Mouse (Mus musculus) heart, postnatal 0 days (tissue): Measurements from ENCODE around the gene Gbp3. TPM values are rescaled to one million over a fixed set of nuclear protein-coding genes. Genes with fewer than 3 reads are reported as not detected.
"Not testable (repeated sequence)": the region's sequence is repeated elsewhere in the genome, so short reads cannot be mapped to it uniquely, and the experiment has no call there.

Experiments used
- ATAC-seq: fragments of 200-750 bp; cut with Nextera tagmentation; 2 replicates; pipeline ENCODE4 v1.8.0; 2017; ENCODE audit warnings: low read depth, moderate number of reproducible peaks, moderate library complexity; ENCODE audit not compliant: insufficient read depth
- DNase-seq: peaks from one replicate; pipeline ENCODE4 v3.0.0-alpha.2; 2016; ENCODE audit warnings: low spot score
- H3K27ac ChIP-seq: fragments of 300-500 bp; sonication (generic); 2 replicates; pipeline ENCODE4 v1.5.1; 2014; ENCODE audit warnings: low read depth, mild to moderate bottlenecking
- H3K27me3 ChIP-seq: fragments of 300-500 bp; sonication (generic); 2 replicates; pipeline ENCODE4 v1.6.1; 2014; ENCODE audit warnings: low read length, mixed read lengths; ENCODE audit not compliant: control insufficient read depth, insufficient read depth
- H3K36me3 ChIP-seq: fragments of 300-500 bp; sonication (generic); replicated peaks from 2 replicates; pipeline ENCODE4 v1.6.1; 2014; ENCODE audit warnings: low read length, mixed read lengths; ENCODE audit not compliant: control insufficient read depth, insufficient read depth
- H3K4me1 ChIP-seq: fragments of 300-500 bp; sonication (generic); 2 replicates; pipeline ENCODE4 v1.6.1; 2014; ENCODE audit warnings: antibody characterized with exemption; ENCODE audit not compliant: control insufficient read depth, insufficient read depth
- H3K4me2 ChIP-seq: fragments of 300-500 bp; sonication (generic); 2 replicates; pipeline ENCODE4 v1.6.1; 2014; ENCODE audit warnings: low read depth, mild to moderate bottlenecking, low read length, moderate library complexity
- H3K4me3 ChIP-seq: fragments of 300-500 bp; sonication (generic); 2 replicates; pipeline ENCODE4 v1.5.1; 2014; ENCODE audit warnings: low read depth, low read length
- H3K9ac ChIP-seq: fragments of 300-500 bp; sonication (generic); replicated peaks from 2 replicates; pipeline ENCODE4 v1.6.1; 2014; ENCODE audit warnings: low read depth, low read length, mixed read lengths
- H3K9me3 ChIP-seq: fragments of 300-500 bp; sonication (generic); replicated peaks from 2 replicates; pipeline ENCODE4 v1.6.1; 2016; ENCODE audit warnings: low read length; ENCODE audit not compliant: control insufficient read depth
- CTCF ChIP-seq: IDR thresholded peaks from 2 replicates; pipeline ENCODE4 v1.5.1; 2016; ENCODE audit warnings: antibody characterized with exemption, control low read depth, low read depth
- EP300 ChIP-seq: IDR thresholded peaks from 2 replicates; pipeline ENCODE4 v1.6.1; 2016; ENCODE audit warnings: antibody characterized with exemption, low read depth
- WGBS: fragments of 180-500 bp; shearing (Covaris S2); extraction: QIAGEN DNeasy Blood & Tissue Kit; methylation state at CpG from one replicate; pipeline ENCODE4 v1.1.7; 2014; 5-methylcytosine and 5-hydroxymethylcytosine counted together
- polyA plus RNA-seq: library from polyadenylated mRNA; unstranded; fragments of >200 nt; fragmentation: Nextera tagmentation; extraction: Ambion mirVana; gene quantifications from 2 replicates; pipeline ENCODE4 v1.2.1, GENCODE M21; 2015
- total RNA-seq: library from RNA; depleted of rRNA; stranded (reverse); fragments of >200 nt; gene quantifications from 2 replicates; pipeline ENCODE4 v1.2.3, GENCODE M21; 2014; ENCODE audit warnings: low replicate concordance

Gene Gbp3
- total and polyA plus RNA-seq, 2 experiments from 2014 or later = 6.0 to 14.4 TPM

- no peak for ATAC-seq
- Histone ChIP-seq H3K36me3 (no peaks in the 10 kb centered on the region), H3K9ac (no peak overlapping the region), H3K4me2 (no peak overlapping the region), H3K9me3 (no peaks in the 10 kb centered on the region), H3K4me1 (peaks cover 6% of the 10 kb centered on the region; the same call in 1 of the 2 replicates), H3K27me3 (no peaks in the 10 kb centered on the region), H3K27ac (no peak overlapping the region), H3K4me3 (no peak overlapping the region)
- DNase-seq = no peak
- TF ChIP-seq EP300 (no peak), CTCF (no peak)
- 78% methylated on average over 3 of the region's 3 CpGs for WGBS
These were observed 26.6 kb upstream of the Gbp3 start for GRCm38 (mm10) chr3:142533185-142533584.

GRCm38 (mm10) chr3:142535667-142536066 is 24.2 kb upstream of the Gbp3 start:
- H3K4me1 ChIP-seq = peaks cover 6% of the 10 kb centered on the region; the same call in 1 of the 2 replicates
- H3K4me2 ChIP-seq = no peak overlapping the region
- no peak for TF ChIP-seq EP300
- no peak overlapping the region for H3K9ac ChIP-seq
- 43% methylated on average over 1 of the region's 1 CpGs for WGBS
- 0 out of 2 replicates have a peak, but pooled peaks cover 2% of the 10 kb centered on the region for H3K36me3 ChIP-seq
- ATAC-seq (no peak), DNase-seq (no peak)
- H3K9me3 ChIP-seq = no peaks in the 10 kb centered on the region
- H3K27ac ChIP-seq = no peak overlapping the region
- no peaks in the 10 kb centered on the region for H3K27me3 ChIP-seq
- H3K4me3 ChIP-seq = no peak overlapping the region

DNA sequence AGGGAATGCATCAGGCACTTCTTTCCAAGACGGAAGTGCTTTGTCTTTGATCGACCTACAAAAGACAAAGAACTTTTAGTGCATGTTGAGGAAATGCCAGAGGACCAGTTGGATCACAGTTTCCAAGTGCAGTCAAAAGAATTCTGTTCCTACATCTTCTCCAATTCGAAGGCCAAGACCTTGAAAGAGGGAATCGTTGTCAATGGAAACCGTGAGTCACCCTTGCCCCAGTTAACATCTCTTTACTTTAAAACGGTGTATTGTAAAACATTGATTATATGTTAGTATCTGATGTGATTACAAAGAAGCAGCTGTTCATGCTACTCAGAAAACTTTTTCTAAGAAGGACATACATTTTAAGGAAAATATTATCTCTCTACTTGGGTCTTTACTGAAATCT is 18.4 kb upstream of the Gbp3 start:
- Histone ChIP-seq H3K36me3 (0 out of 2 replicates have a peak, but pooled peaks cover 14% of the 10 kb centered on the region), H3K4me1 (no peaks in the 10 kb centered on the region), H3K27ac (no peak overlapping the region), H3K4me2 (no peak overlapping the region), H3K4me3 (no peak overlapping the region), H3K27me3 (no peaks in the 10 kb centered on the region), H3K9ac (no peak overlapping the region), H3K9me3 (no peaks in the 10 kb centered on the region)
- 79% methylated on average over 6 of the region's 6 CpGs for WGBS
- ATAC-seq = no peak
- TF ChIP-seq EP300 (no peak), CTCF (no peak)
- no peak for DNase-seq

DNA sequence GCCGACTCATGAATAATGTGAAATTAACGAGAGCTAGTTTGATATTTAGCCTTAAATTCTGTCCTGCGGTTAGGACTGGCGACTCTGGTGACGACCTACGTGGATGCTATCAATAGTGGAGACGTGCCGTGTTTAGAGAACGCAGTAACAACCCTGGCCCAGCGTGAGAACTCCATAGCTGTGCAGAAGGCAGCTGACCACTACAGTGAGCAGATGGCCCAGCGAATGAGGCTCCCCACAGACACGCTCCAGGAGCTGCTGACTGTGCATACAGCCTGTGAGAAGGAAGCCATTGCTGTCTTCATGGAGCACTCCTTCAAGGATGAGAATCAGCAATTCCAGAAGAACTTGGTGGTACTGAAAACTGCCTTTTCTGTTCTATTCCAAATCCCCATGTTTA is 17.1 kb upstream of the Gbp3 start:
- DNase-seq, H3K4me2 ChIP-seq, H3K4me3 ChIP-seq, H3K9me3 ChIP-seq, H3K9ac ChIP-seq, H3K4me1 ChIP-seq, ATAC-seq, H3K27ac ChIP-seq, H3K27me3 ChIP-seq: not testable (repeated sequence)
- 0 out of 2 replicates have a peak, but pooled peaks cover 14% of the 10 kb centered on the region for H3K36me3 ChIP-seq
- WGBS = 86% methylated on average over 12 of the region's 12 CpGs

DNA sequence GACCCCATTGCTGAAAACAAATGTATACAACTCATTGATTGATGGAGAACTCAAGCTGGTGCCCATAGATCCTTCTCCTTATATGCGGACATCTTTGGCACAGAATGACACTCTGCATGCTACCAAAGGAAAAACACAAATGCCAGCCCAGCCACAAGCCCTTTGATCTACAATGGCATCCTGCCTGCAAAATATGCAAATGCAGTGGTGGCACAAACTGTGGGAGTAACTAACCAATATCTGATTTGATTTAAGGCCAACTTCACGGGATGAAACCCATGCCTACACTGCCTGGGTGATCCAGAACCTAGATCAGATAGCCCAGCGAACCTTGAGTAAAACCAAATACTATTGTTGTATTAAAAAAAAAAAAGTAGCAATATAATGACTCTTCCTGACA is 13.1 kb upstream of the Gbp3 start:
- no peak for TF ChIP-seq CTCF
- no peak for TF ChIP-seq EP300
- Histone ChIP-seq H3K4me3 (no peak overlapping the region), H3K4me2 (no peak overlapping the region), H3K27ac (no peak overlapping the region), H3K4me1 (no peaks in the 10 kb centered on the region), H3K9me3 (no peaks in the 10 kb centered on the region), H3K27me3 (no peaks in the 10 kb centered on the region), H3K36me3 (0 out of 2 replicates have a peak, but pooled peaks cover 8% of the 10 kb centered on the region), H3K9ac (no peak overlapping the region)
- ATAC-seq = no peak
- DNase-seq = no peak
- 69% methylated on average over 3 of the region's 3 CpGs for WGBS

DNA sequence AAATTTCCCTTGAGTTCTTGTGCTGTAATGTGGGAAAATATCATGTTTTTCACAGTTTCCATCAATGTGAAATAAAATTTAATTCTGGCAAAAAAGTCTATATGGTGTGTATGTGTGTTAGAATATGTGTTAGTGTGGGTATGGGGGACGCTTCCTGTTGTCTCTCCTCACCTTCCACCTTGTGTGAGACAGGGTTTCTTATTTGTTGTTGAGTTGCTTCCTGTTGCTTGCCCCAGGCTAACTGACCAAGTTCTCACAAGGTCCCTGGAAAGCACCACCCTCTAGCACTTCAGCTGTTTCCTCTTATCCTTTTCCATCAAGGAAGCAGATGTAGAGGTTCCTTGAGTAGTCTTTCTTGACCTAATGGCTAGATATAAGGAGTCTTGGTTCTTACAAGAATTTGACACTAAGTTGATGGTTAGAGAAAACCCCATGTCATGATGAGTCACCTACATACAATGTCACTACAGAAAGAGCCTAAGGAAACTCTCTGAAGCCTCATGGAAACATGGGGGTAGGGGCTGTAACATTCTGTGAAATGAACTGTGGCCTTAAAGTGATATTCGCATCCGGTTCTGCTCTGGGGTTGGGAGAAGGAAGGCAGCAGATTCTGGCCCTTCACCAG is 9.7 kb upstream of the Gbp3 start:
- H3K36me3 ChIP-seq = 0 out of 2 replicates have a peak, but pooled peaks cover 3% of the 10 kb centered on the region
- no peak for TF ChIP-seq CTCF
- TF ChIP-seq EP300 = no peak
- no peak for ATAC-seq
- H3K4me3 ChIP-seq = no peak overlapping the region
- no peak for DNase-seq
- H3K4me2 ChIP-seq = no peak overlapping the region
- WGBS = 86% methylated on average over 3 of the region's 3 CpGs
- no peaks in the 10 kb centered on the region for H3K27me3 ChIP-seq
- H3K9me3 ChIP-seq = no peaks in the 10 kb centered on the region
- H3K9ac ChIP-seq = no peak overlapping the region
- H3K27ac ChIP-seq = no peak overlapping the region
- H3K4me1 ChIP-seq = no peaks in the 10 kb centered on the region
